Mouse (Mus musculus): ENCODE data around the gene Olfr1229. TPM values are rescaled to one million over a fixed set of nuclear protein-coding genes. Genes with fewer than 3 reads are reported as not detected.

Gene Olfr1229
- not detected for polyA plus RNA-seq (2017; shearing (Covaris generic))

GRCm38 (mm10) chr2:89287914-89288313, at the start of gene Olfr1229:
Gene Olfr1229, minus strand, starts transcription at chr2:89288014.

GRCm38 (mm10) chr2:89329575-89329974, 41.8 kb upstream of the Olfr1229 start, which contains the start of gene Olfr1232:
Gene Olfr1232, minus strand, starts transcription at chr2:89329675.

GRCm38 (mm10) chr2:89306974-89307373, 19.2 kb upstream of the Olfr1229 start, which contains the start of gene Olfr1231:
Gene Olfr1231, minus strand, starts transcription at chr2:89307074.

DNA sequence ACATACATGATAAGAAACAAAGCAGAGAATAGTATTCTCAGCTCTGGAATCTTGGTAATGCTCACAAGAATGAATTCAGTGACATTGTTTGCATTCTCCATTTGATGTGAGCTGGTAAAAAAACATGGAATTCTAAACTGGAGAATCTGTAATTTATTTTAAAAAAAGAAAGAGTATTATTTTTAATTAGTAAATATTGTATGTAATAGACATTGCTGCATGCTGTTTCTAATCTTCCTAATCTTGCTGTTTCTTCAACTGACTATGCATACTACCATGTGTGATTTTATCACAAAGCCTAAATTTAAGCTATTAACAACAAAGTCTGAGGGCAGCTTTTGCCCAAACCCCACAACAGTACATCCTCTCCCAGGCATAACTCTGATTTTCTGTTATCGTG, 9.4 kb upstream of the Olfr1229 start, which contains the start of gene Olfr1230:
Gene Olfr1230, minus strand, starts transcription at position 101 of the 400 bp plus-strand sequence.

DNA sequence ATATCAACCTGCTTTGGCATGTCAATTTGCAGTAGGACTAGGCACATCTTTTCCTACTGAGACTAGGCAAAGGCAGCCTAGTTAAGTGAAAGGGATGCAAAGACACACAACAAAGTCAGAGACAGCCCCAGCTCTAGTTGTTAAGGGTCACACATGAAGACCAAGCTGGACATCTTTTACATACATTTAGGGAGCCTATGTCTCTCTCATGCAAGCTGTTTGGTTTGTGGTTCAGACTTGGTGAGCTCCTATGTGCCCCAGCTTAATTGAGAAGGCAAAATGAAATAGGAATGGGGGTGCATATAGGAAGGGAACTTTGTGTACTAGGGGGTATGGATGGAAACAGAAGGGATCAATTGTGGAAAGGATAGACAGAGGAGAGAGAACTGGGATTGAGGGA, 33.9 kb downstream of the Olfr1229 start, which contains the start of gene Olfr1228:
Gene Olfr1228, minus strand, starts transcription at position 101 of the 400 bp plus-strand sequence.

Other genes starting within 250 kb of the Olfr1229 start
- gene Olfr1218, start 226.8 kb downstream of the Olfr1229 start, polyA plus RNA-seq (2017; shearing (Covaris generic)) = not detected
- not detected for gene Olfr1219, start 204.5 kb downstream of the Olfr1229 start, polyA plus RNA-seq (2017; shearing (Covaris generic))
- 0.07 TPM for gene Olfr1220, start 181.2 kb downstream of the Olfr1229 start, polyA plus RNA-seq (2017; shearing (Covaris generic))
- gene Olfr1221, start 170.7 kb downstream of the Olfr1229 start, polyA plus RNA-seq (2017; shearing (Covaris generic)) = not detected
- not detected for gene Olfr1222, start 155.0 kb downstream of the Olfr1229 start, polyA plus RNA-seq (2017; shearing (Covaris generic))
- not detected for gene Olfr1223, start 136.5 kb downstream of the Olfr1229 start, polyA plus RNA-seq (2017; shearing (Covaris generic))
- gene Olfr1224-ps1, start 123.9 kb downstream of the Olfr1229 start, polyA plus RNA-seq (2017; shearing (Covaris generic)) = not detected
- gene Olfr1225, start 113.3 kb downstream of the Olfr1229 start, polyA plus RNA-seq (2017; shearing (Covaris generic)) = 0.07 TPM
- gene Olfr1226, start 88.0 kb downstream of the Olfr1229 start, polyA plus RNA-seq (2017; shearing (Covaris generic)) = not detected
- not detected for gene Olfr1228, start 34.0 kb downstream of the Olfr1229 start, polyA plus RNA-seq (2017; shearing (Covaris generic))
- not detected for gene Olfr1230, start 9.3 kb upstream of the Olfr1229 start, polyA plus RNA-seq (2017; shearing (Covaris generic))
- not detected for gene Olfr1231, start 19.1 kb upstream of the Olfr1229 start, polyA plus RNA-seq (2017; shearing (Covaris generic))
- gene Olfr1232, start 41.7 kb upstream of the Olfr1229 start, polyA plus RNA-seq (2017; shearing (Covaris generic)) = not detected
- 0.04 TPM for gene Olfr1233, start 54.4 kb upstream of the Olfr1229 start, polyA plus RNA-seq (2017; shearing (Covaris generic))
- gene Olfr1234, start 76.9 kb upstream of the Olfr1229 start, polyA plus RNA-seq (2017; shearing (Covaris generic)) = not detected
- not detected for gene Olfr1238, start 121.7 kb upstream of the Olfr1229 start, polyA plus RNA-seq (2017; shearing (Covaris generic))
- not detected for gene Olfr1239, start 132.4 kb upstream of the Olfr1229 start, polyA plus RNA-seq (2017; shearing (Covaris generic))
- not detected for gene Olfr1240, start 155.0 kb upstream of the Olfr1229 start, polyA plus RNA-seq (2017; shearing (Covaris generic))
- not detected for gene Olfr1241, start 199.1 kb upstream of the Olfr1229 start, polyA plus RNA-seq (2017; shearing (Covaris generic))
- not detected for gene Olfr1242, start 210.3 kb upstream of the Olfr1229 start, polyA plus RNA-seq (2017; shearing (Covaris generic))
- not detected for gene Olfr1243, start 243.5 kb upstream of the Olfr1229 start, polyA plus RNA-seq (2017; shearing (Covaris generic))

All from CD4-positive, CD25-positive, alpha-beta regulatory T cell (primary cell).